Mouse (Mus musculus) thymus, postnatal 4 days (tissue): ENCODE data around the gene Yrdc.
A peak's percentile ranks its signal among the peaks of the same experiment; 100 is the strongest.

ENCODE experiments used
- DNase-seq: peaks from one replicate; pipeline ENCODE4 v3.0.0; 2021

The Yrdc gene

DNA sequence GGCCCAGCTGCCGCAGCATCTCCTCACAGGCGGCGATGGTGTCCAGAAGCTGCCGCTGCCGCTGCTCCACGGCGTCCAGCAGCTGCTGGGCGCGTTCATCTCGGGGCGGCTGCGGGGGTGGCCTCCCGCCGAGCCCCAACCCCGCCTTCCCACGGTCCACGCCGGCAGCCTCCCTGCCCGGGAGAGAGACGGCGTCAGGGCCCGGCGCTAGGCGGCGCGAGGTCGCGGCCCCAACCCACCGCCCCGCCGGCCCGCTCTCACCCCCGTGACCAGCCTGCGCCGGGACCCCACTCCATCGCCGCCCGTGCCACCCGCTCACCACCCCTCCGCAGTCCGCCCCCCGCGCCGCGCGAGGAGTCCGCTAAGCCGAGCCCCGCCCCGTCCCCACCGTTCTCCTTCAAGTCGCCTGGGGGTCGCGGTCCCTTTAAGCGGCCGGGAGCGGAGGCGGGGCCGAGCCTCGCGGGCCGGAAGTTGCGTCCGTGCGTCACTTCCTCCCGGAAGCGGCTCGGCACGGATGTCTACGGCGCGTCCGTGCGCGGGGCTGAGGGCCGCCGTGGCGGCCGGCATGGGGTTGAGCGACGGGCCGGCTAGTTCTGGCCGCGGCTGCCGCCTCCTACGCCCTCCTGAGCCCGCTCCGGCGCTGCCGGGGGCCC lies at the start of gene Yrdc:
Yrdc (plus strand) TSS at position 419 of the 653 bp plus-strand sequence.
- DNase-seq, result peak; percentile 95

DNA sequence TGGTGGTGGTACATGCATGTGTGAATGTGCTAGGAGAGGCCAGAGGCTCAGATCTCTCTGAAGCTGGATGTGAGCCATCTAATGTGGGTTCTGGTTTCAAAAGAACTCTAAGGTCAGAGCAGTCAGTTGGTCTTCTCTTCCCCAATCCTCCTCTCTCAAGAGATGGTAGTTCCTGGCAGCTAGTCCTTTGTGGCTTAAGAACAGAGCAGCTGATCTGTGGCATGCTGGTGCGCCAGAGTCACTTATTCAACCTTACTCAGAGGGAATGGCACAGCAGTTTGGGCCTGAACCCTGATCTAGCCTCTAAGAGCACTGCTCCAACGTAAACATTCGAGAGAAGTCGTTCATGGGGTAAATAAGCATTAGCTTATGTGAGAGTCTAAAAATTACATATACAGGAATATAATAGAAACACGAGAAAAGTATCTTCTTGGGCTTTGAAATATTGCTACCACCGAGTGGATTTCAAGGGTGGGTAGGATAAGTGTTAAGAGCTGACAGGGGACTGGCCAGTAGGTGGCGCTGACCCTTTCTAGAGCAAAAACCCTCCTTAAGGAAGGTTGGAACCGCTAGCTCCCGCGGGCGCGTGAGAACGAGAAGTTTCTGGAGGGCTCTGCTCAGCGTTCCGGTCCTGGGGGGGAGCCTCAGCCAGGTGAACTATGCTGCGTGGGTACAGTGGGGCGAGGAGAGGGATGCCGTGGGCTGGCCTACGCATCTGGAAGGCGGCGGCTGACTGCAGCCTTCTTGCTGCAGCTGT lies 48.7 kb upstream of the Yrdc start, which contains the start of gene Mtf1:
Mtf1 (plus strand) TSS at position 553 of the 757 bp plus-strand sequence.
- peak; percentile 96 for DNase-seq

DNA sequence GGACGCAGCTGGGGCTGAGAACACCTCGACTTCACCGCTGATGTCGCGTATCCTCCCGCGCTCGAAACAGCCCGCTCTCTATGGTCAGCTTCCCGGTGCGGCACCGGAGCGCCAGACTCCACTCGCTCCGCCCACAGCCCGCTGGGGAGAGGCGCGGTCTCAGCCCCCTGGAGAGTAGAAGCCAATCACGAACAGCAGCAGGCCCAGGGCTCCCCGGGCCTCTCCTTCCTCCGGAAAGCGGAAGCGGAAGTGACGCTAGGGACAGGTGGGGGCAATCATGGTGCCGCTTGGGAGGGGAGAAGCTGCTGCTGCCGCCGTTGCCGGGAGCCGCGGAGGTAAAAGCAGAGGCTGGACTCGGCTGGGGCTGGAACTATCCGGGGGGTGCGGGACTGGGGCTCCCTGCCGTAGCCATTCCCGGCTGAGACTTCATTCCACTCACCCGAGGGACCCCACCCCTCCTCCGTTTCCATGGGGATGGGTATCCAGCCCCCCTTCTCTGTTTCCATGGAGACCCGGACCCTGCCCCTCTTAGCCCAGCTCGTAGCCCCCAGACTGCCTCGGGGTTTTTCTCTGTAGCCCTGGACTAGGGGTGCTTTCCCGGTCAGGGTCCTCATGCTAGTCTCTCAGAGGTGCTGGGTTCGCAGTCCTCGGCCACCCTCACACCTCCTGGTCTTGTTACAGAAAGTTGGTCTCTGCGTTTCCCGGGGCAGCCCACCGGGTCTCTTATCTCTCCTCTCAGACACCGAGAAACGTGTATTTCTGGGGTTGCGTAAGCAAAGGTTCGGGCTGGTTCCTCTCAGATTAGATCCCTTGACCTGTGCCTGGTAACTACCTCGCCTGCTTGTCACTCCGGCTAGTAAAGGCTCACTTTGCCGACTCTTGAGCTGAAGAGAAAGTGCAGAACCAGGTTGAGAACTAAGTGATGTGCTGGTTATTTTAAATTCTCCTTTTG lies 47.9 kb upstream of the Yrdc start:
- peak; percentile 97 for DNase-seq

DNA sequence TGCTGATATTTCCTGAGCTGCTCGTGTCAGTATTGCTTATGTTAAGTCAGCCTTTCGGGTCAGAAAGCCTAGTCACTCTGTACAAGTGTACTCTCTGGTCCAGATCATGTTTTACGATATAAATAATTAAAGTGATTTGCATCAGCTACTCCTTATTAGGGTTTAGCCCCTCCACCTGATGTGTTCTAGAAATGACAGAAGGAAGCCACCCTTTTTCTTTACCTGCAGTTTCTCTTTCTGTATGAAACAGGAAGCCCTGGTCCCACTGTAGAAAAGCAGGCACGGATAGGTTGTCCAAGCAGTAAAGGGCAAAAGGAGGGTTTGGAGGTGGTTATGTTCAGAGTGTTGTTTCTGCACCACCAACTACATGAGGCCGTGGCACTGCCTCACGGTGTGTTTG lies 47.1 kb upstream of the Yrdc start:
- no peak for DNase-seq

DNA sequence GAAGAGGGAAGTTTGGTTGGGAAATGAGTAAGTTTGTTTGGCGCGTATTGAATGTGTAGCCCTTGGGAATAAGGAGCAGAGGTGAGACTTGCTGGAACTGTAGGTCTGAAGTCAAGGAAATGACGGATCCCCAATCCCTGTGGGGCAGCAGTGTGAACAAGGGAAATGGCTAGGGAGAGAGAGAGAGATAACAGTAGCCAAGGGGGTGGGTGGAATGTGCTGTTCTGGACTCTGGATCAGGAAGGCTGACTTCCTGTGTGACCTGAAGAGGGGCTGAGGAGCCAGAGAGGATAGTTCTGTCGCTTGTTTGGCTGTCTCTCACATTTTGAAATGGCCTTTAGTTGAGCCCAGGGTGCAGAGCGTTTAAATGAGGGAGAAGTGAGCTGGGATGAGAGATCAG lies 42.0 kb upstream of the Yrdc start:
- DNase-seq, result no peak

DNA sequence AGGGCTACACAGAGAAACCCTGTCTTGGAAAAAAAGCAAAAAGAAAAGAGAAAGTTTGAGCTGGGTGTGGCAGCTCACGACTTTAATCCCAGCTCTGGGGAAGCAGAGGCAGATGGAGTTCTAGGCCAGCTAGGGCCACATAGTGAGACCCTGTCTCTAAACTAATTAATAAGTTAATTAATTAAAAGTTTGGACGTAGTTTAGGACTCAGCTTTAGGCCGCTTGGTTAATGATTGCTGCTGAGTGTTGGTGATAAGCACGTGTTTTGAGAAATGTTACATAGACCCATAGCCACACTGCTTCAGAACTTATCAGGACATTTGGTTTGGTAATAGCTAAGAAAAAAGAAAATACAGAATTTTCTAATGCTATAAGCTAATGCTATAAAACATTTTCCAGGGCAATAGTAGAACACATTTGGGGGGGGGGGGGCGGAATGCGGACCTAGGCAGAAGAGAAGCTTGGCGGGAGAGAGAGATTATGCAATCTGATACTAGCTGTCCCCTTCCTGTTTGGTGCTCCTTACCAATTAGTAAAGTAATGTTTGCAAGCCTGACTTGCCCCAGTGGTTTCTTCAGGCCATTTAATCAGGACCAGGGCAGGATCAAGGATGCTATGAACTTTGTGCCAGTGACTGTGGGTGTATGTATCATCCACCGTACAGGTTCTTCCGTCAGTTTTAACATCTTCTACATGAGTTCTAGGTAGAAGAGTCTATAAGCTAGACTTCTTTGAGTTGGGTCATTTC lies 41.2 kb upstream of the Yrdc start:
- DNase-seq, result no peak

DNA sequence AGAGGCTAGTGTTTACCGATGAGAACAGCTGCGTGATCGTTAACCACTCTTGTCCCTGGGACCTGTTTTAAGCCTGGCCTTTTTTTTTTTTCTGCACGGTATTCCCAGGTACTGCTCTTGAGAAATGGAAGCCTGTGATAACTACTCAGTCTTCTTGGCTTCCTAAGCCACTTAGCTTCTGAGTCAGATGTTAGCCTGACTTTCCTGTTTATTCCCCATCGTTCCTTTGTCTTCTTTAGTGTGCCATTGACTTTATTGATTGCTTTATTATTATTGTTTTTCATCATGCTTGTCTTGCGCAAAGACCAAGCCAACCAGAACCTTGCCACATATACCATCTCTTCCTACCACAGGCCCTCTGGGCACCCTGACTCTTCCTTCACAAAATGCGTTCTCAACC lies 40.4 kb upstream of the Yrdc start:
- DNase-seq, result no peak

DNA sequence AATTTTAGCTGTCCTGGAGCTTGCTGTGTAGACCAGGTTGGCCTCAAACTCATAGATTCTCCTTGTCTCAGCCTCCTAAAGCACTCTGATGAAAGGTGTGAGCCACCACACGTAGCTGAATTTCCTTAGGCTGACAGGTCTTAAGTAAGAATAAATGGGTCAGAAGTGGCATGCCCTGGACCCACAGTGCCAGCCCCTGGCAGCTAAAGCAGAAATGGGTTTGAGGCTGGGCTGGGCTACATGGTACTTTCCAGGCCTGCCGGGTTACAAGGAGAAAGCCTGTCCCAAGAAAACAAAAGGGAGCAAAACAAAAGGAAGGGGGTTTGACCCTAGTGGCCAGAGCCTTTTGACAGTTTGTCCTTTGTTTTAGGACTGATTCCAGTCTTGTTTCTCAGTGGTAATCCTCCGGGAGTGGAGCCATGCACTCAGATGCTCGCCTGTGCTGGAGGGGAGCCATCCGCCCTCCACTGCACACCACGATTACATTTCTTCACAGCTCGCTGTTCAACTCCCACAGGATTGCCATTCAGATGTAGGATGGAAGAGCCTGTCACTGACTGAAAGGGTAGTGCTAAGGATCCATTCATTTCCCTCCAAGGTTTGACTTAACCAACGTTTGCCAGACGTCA lies 39.0 kb upstream of the Yrdc start:
- no peak for DNase-seq

DNA sequence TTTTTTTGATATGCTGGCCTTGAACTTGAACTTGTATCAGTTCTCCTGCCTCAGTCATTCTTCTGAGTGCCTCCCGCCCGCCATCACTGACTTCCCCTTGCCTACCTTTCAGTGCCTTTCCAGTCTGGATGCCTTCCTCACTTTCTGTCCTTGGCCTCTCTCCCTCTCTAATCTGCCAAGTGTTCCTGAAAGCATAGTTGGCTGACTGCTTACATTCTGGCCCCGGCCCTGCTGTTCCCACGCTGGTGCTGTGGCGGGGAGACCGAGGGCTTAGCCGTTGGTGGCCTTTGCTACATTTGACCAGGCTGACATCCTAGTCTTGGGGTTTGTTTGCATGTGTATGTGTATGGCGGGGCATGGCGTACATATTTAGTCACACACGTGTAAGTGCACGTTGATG lies 34.6 kb upstream of the Yrdc start:
- DNase-seq, result no peak

DNA sequence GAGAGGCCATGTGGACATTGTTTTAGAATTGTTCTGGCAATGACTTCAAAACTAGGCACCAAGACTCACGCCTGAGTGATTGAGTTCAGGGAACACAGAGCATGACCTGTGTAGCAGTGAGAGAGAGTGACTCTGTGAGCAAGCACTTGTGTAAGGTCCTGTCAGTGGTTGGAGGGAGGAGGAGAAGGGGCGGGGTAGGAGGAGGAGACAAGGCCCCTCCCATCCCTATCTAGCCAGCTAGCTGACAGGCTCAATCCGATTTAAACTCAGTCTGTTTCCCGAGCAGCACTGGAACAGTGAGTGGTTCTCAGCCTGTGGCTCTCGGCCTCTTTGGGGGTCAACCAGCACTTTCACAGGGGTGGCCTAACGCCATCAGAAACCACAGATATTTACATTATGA lies 32.7 kb upstream of the Yrdc start:
- no peak for DNase-seq

DNA sequence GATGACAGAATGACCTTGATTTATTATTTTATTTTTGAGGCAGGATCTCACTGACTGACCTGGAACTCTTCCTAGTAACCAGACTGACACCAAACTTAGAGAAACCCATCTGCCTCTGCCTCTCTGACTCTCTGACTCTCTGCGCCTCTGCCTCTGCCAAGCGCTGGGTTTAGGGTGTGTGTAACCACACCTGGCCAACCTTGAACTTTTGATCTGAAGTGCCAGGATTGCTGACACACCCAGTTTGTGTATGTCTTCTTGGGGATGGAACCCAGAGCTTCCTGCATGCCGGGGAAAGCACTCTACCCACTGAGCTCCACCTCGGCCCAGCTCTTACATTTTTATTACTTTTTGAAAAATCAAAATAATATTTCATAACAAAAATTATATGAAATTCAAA lies 31.6 kb upstream of the Yrdc start:
- no peak for DNase-seq

DNA sequence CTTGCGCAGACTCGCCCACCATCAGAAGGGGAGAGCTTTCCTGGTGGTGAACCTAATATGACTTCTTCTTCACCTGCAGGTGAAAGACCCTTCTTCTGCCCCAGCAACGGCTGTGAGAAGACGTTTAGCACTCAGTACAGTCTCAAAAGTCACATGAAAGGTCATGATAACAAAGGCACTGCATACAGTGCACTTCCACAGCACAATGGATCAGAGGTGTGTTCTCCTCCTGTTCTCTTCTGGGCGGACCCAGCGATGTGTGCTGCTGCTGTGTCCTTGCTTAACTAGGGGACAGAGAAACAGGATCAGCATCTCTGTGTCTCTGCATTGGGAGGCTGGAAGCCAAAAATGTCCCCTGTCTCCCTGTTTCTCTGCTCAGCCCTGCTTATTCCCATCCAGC lies 25.5 kb upstream of the Yrdc start:
- DNase-seq, result no peak

DNA sequence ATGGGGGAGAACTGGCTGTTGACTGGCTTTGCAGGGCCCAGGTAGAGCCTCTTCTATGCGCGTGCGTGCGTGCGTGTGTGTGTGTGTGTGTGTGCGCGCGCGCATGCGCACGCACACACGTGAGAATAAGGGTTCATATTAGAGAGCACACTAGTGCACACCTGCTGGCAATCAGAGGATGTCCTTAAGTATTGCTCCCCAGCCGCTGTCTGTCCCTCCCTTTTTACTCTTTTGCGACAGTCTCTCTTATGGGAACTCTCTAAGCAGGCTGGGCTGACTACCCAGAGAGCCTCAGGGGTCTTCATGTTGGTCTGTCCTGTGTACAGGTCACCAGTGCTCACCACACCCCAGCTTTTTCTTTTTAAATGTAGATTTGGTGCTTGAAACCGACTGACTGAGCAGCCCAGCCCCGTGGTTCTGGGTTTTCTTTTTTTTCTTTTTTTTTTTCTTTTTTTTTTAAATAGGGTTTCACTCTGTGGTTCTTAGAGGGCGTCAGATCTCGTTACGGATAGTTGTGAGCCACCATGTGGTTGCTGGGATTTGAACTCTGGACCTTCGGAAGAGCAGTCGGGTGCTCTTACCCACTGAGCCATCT lies 25.0 kb upstream of the Yrdc start:
- DNase-seq, result no peak

DNA sequence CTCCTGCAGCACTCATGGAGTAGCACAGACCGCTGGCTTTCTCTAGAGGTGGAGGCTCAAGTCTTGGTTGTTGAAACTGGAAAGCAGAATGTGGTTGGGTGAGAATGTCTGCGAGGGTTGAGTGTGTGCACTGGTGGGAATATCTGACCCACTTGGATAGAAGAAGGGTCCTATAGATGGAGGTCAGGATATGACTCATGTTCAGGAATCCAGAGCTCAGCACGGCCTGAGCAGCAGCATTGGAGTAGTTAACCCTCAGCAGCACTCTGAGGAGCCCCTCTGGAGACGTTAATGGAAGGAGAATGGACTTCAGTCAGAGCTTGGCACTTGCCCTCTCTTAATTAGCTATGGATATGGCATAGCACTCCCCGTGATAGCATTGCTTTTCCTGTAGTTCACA lies 20.8 kb upstream of the Yrdc start:
- DNase-seq, result no peak

DNA sequence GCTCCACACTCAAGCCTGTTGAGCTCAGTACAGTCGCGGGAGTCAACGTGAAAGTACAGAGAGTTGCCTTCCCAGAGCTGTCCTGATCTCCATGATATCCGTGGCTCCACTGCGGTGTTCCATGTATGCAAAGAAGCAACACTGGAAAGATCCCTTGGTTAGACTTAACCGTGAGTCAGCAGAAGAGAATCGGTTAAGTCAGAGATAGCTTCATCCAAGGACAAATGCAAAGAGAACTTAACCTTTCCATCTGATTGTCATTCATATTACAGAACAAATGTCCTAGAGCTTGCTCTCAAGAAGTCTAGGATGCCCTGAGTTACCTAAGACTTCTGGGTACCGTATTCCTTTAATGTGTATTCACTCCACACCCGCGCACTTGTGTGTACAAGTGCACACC lies 17.7 kb upstream of the Yrdc start:
- no peak for DNase-seq

DNA sequence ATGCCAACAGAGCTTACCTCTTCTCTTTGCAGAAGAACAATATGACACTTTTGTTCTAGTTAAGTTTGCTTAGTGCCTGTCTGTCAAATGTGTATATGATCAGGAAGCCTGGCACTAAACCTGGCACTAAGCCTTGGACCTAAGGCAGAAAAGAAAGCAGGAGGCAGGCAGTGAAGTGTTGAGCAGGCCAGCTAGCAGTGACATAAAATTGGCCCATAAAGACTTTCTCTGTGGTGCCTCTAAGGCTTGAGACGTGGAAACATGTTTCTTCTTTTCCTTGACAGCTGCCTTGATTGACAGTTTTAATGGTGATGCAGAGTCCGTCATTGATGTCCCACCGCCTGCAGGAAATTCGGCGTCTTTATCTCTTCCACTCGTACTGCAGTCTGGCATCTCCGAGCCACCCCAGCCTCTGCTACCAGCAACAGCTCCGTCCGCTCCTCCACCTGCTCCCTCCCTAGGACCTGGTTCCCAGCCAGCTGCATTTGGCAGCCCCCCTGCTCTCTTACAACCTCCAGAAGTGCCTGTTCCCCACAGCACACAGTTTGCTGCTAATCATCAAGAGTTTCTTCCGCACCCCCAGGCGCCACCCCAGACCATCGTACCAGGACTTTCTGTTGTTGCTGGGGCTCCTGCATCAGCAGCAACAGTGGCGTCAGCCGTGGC lies 12.3 kb upstream of the Yrdc start:
- no peak for DNase-seq

DNA sequence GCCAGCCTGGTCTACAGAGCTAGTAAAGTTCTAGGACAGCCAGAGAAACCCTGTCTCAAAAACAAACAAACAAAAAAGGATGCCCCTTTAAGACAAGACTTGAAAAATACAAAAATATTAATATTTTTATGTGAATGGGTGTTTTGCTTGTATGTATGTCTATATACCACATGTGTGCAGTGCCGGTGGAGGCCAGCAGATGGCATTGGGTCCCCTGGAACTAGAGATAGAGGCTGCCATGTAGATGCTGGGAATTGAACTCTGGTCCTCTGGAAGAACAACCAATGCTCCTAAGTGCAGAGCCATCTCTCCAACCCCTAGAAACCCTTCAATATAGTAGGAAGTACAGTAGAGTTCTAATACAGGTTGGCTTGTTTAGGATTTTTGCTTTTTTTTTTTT lies 9.5 kb upstream of the Yrdc start:
- DNase-seq, result peak; percentile 44

DNA sequence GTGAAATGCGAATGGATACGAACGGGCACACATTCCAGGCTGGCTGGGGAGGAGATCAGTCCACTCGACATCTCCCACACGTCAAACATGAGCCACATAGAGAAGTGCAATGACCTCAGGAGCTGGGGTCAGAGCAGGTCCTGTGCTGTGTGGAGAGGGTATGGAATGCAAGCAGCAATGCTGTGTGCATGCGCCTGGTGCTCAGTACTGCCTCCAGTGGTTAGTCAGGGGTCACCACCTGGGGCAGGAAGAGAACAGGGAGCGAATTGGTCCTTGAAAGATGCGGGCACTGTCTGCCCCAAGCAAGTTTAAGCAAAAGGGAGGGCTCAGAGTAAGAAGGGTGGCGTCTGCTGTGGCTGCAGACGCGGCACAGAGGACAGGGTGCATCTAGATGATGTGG lies 7.0 kb upstream of the Yrdc start:
- DNase-seq, result peak; percentile 70

DNA sequence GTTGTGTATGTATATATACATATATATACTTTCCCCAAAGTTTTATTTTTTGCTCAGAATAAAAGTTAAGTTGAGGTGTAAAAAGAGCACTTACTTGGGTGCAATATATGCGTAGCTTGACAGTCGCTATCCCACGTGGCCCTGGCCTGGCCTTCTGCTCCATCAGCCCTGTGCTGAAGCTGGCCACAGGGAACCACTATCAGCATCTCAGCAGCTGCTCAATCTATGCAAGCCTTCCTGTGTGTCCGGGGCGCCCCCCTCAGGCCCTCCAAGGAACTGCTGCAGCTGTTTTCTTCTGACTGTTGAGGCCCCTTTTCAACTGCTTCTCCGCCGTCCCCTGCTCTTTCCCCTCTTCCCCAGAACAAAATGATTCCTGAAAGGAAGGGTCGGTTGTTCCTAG lies 2.9 kb upstream of the Yrdc start:
- peak; percentile 89 for DNase-seq

DNA sequence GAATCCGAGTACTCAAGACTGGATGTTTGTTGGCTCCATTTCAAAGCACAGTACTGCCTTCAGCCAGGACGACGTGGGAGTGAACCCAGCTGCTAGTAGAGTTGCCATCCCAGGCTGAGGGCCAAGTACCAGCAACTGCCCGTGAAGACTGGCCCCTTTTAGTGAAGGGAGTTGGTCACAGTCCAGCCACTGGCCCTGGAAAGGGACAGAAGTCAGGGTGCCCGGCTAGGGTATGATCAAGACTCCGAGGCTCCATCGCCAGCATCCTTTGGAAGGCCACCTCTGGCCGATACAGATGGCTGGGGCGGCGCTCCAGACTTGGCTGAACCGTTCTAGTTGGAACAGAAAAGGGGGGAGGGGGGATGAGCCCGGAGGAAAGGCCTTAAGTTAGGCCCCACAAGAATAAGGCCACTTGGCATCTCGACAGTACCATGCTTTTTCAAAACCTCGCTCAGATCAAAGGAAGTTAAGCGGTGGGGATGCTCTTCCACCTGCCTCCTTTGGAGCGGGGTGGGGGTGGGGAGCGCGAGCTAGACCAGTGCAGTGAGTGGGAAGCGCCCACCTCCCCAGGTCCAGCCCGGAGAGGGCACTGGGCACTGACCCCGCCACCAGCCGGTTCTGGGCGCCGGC lies 733 bp upstream of the Yrdc start:
- DNase-seq, result peak; percentile 31
